In genomic region chr8:48844370-48844905, GRCm38 (mm10) we compare ENCODE assay signal across 9 mouse cellular contexts. TPM values are rescaled to one million over a fixed set of nuclear protein-coding genes. Genes with fewer than 3 reads are reported as not detected.
DNase-seq lines count a peak whose midpoint lies in the region; ATAC-seq and TF ChIP-seq lines count a peak whose summit lies in the region.
"Had no signal": no experiment of that assay in that cellular context is flagged by ENCODE, and none has a peak within 500 bp of the region (broad histone marks: within the 10 kb centered on the region; RNA-seq: fewer than 3 reads in every experiment).

No protein-coding gene starts in this region.

- peak overlapping the region; percentile 75 for H3K4me3 ChIP-seq in embryonic facial prominence, embryonic 13.5 days
- peak overlapping the region; percentile 88 for H3K4me3 ChIP-seq in intestine, postnatal 0 days (ENCODE audit: low read depth, low read length)
- peak overlapping the region; percentile 82 for H3K4me3 ChIP-seq in midbrain, embryonic 12.5 days

- peak overlapping the region; percentile 33; the same call in 1 of the 2 replicates for H3K27ac ChIP-seq in embryonic facial prominence, embryonic 13.5 days
- no peak overlapping the region for H3K27ac ChIP-seq in intestine, postnatal 0 days (ENCODE audit: low read depth, low read length)
- peak overlapping the region; percentile 94 for H3K27ac ChIP-seq in midbrain, embryonic 12.5 days (replicated peaks)

- no peak for ATAC-seq in embryonic facial prominence, embryonic 13.5 days (ENCODE audit: insufficient number of reproducible peaks, insufficient read depth, low FRiP score, low TSS enrichment, low read depth)
- ATAC-seq in intestine, postnatal 0 days, result peak; percentile 15; the same call in 1 of the 2 replicates
- no peak for ATAC-seq in midbrain, embryonic 12.5 days (ENCODE audit: low FRiP score, low read depth)
- ATAC-seq in CD4-positive, CD25-positive, alpha-beta regulatory T cell, adult 4 months, result no peak

- intact Hi-C loops in heart, postnatal 36 days (cut with DNase I), result loop anchor here (10.0 kb wide), 2 partner anchors 150 to 290 kb away; no protein-coding TSS in a partner anchor
- intact Hi-C loops in left cerebral cortex, postnatal 14 days (cut with DNase I), result loop anchor here (5.0 to 10.0 kb wide), 3 partner anchors 180 to 622 kb away; no protein-coding TSS in a partner anchor

- peak; percentile 84 for DNase-seq in heart, adult 11 months
- no peak for DNase-seq in heart, postnatal 36 days
- DNase-seq in left cerebral cortex, postnatal 14 days (ENCODE audit: low spot score in 2 of 2), result no peak
- no peak for DNase-seq in layer of hippocampus, postnatal 10 days (ENCODE audit: low spot score in 2 of 2)

- TF ChIP-seq CTCF in intestine, postnatal 0 days (IDR thresholded peaks at IDR 0.05; ENCODE audit: low read depth), result no peak

- 2% methylated on average over 14 of the region's 14 CpGs for WGBS in embryonic facial prominence, embryonic 13.5 days
- 5% methylated on average over 14 of the region's 14 CpGs for WGBS in intestine, postnatal 0 days
- 0% methylated on average over 14 of the region's 14 CpGs for WGBS in midbrain, embryonic 12.5 days

- no peaks in the 10 kb centered on the region for H3K36me3 ChIP-seq in embryonic facial prominence, embryonic 13.5 days
- no peaks in the 10 kb centered on the region for H3K36me3 ChIP-seq in intestine, postnatal 0 days (ENCODE audit: control insufficient read depth, insufficient read depth)
- H3K36me3 ChIP-seq in midbrain, embryonic 12.5 days, result no peaks in the 10 kb centered on the region

- H3K9ac ChIP-seq in embryonic facial prominence, embryonic 13.5 days, result peak overlapping the region; percentile 88
- H3K9ac ChIP-seq in intestine, postnatal 0 days (ENCODE audit: low read depth, low read length), result peak overlapping the region; percentile 43; the same call in 1 of the 2 replicates
- H3K9ac ChIP-seq in midbrain, embryonic 12.5 days (replicated peaks), result peak overlapping the region; percentile 91

- H3K4me1 ChIP-seq in embryonic facial prominence, embryonic 13.5 days, result peaks cover 30% of the 10 kb centered on the region
- no peaks in the 10 kb centered on the region for H3K4me1 ChIP-seq in intestine, postnatal 0 days (replicated peaks; ENCODE audit: control insufficient read depth, insufficient read depth, low read length)
- peaks cover 35% of the 10 kb centered on the region for H3K4me1 ChIP-seq in midbrain, embryonic 12.5 days

- H3K27me3 ChIP-seq in embryonic facial prominence, embryonic 13.5 days, result peaks cover 32% of the 10 kb centered on the region
- no peaks in the 10 kb centered on the region for H3K27me3 ChIP-seq in intestine, postnatal 0 days (replicated peaks; ENCODE audit: control insufficient read depth, insufficient read depth, low read length)
- H3K27me3 ChIP-seq in midbrain, embryonic 12.5 days, result peaks cover 47% of the 10 kb centered on the region

- H3K9me3 ChIP-seq in embryonic facial prominence, embryonic 13.5 days, result no peaks in the 10 kb centered on the region
- H3K9me3 ChIP-seq in intestine, postnatal 0 days (ENCODE audit: control insufficient read depth), result no peaks in the 10 kb centered on the region
- no peaks in the 10 kb centered on the region for H3K9me3 ChIP-seq in midbrain, embryonic 12.5 days

- H3K4me2 ChIP-seq in embryonic facial prominence, embryonic 13.5 days, result peak overlapping the region; percentile 83
- H3K4me2 ChIP-seq in intestine, postnatal 0 days (replicated peaks; ENCODE audit: low read depth), result peak overlapping the region; percentile 92
- H3K4me2 ChIP-seq in midbrain, embryonic 12.5 days (replicated peaks), result peak overlapping the region; percentile 84

RNA-seq across cellular contexts. Expression of gene Tenm3, which starts 0.7 kb away (rescaled TPM):
- total RNA-seq in heart, postnatal 36 days (2021), result 1 to 10 TPM; 2.6 to 3.7 TPM
- 53.7 and 60.7 TPM in 2 replicates for polyA plus RNA-seq in embryonic facial prominence, embryonic 13.5 days (2015; fragmentation: Nextera tagmentation; extraction: Ambion mirVana)
- 4.6 and 5.3 TPM in 2 replicates for polyA plus RNA-seq in intestine, postnatal 0 days (2015; fragmentation: Nextera tagmentation; extraction: Ambion mirVana)
- 63.9 and 75.9 TPM in 2 replicates for polyA plus RNA-seq in midbrain, embryonic 12.5 days (2016; fragmentation: Nextera tagmentation; extraction: Ambion mirVana)
- 100 to 1,000 TPM in 1 of 2 experiments, 10 to 100 TPM in 1; 80.8 to 102 TPM for total RNA-seq in left cerebral cortex, postnatal 14 days (2021)
- polyA plus RNA-seq in CD4-positive, CD25-positive, alpha-beta regulatory T cell, adult 4 months (2017; shearing (Covaris generic)), result under 1 TPM in 1 of 2 experiments, not detected in 1; 0.22 TPM
- 100 to 1,000 TPM; 122 to 147 TPM for total RNA-seq in layer of hippocampus, postnatal 10 days (2021)
- total RNA-seq: hematopoietic stem cell, adult 5-6 weeks had no signal
